Mouse (Mus musculus) ES-Bruce4 (cell line): ENCODE data around the gene Rsc1a1.

Source experiments
- CTCF ChIP-seq: IDR thresholded peaks from one replicate; pipeline ENCODE4 v1.8.1; 2011; ENCODE audit warnings: low read depth, low read length
- EP300 ChIP-seq: IDR thresholded peaks from 2 replicates; pipeline ENCODE4 v1.6.1; 2011; ENCODE audit warnings: low read depth, low read length; ENCODE audit not compliant: insufficient read depth
- POLR2A ChIP-seq: IDR thresholded peaks from one replicate; pipeline ENCODE4 v1.8.1; 2011; ENCODE audit warnings: low read length; ENCODE audit not compliant: insufficient read depth

GRCm38 (mm10) chr4:141680892-141681291, 4.5 kb downstream of the Rsc1a1 start:
- TF ChIP-seq CTCF, result no peak
- no peak for TF ChIP-seq POLR2A
- no peak for TF ChIP-seq EP300
